Comparison of ENCODE assay signal across 22 mouse cellular contexts in the genomic region with DNA sequence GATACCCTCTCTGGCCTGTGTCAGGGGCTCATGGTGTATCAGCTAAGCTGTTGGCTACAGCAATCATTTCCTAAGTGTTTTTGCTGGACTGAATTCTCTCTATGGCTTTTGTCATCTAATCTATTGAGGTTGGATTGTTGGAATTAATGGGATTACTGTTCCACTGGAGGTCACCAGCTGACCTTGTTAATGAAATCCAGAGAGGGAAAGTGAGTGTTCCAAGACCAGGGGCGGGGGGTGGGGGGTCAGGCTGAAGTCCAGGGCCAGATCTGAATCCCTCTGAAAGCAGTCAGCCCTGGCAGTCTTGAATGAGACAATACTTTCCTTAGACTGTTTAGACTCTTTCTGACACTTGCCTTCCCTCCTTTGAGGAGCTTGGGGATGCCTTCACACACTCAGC.
DNase-seq lines count a peak whose midpoint lies in the region; ATAC-seq lines count a peak whose summit lies in the region.
"Had no signal": no experiment of that assay in that cellular context is flagged by ENCODE, and none has a peak within 500 bp of the region (broad histone marks: within the 10 kb centered on the region; RNA-seq: fewer than 3 reads in every experiment).

No protein-coding gene starts in this region.

- no peak overlapping the region for H3K9ac ChIP-seq in hindbrain, embryonic 16.5 days (ENCODE audit: low read depth, low read length)
- H3K9ac ChIP-seq: embryonic facial prominence, embryonic 13.5 days; forebrain, embryonic 15.5 days; heart, embryonic 12.5 days; hindbrain, embryonic 12.5 days had no signal

- H3K4me1 ChIP-seq in hindbrain, embryonic 10.5 days (replicated peaks): peaks cover 59% of the 10 kb centered on the region
- 0 out of 2 replicates have a peak, but pooled peaks cover 2% of the 10 kb centered on the region for H3K4me1 ChIP-seq in hindbrain, embryonic 16.5 days (ENCODE audit: control insufficient read depth, insufficient read depth, low read depth, low read length)

- no peak overlapping the region for H3K4me2 ChIP-seq in hindbrain, embryonic 16.5 days (ENCODE audit: low read length)
- H3K4me2 ChIP-seq: embryonic facial prominence, embryonic 13.5 days; forebrain, embryonic 15.5 days; heart, embryonic 12.5 days; hindbrain, embryonic 12.5 days had no signal

- no peak overlapping the region for H3K4me3 ChIP-seq in hindbrain, embryonic 10.5 days
- no peak overlapping the region for H3K4me3 ChIP-seq in hindbrain, embryonic 16.5 days (ENCODE audit: low read length)
- H3K4me3 ChIP-seq: embryonic facial prominence, embryonic 13.5 days; forebrain, embryonic 15.5 days; heart, adult 2 months; heart, embryonic 12.5 days; hindbrain, embryonic 12.5 days had no signal

- ATAC-seq in hindbrain, embryonic 16.5 days: no peak
- no peak for ATAC-seq in erythroblast, adult 5-6 weeks (replicated peaks; ENCODE audit: low FRiP score, poor library complexity, severe bottlenecking)
- ATAC-seq: forebrain, embryonic 15.5 days; hindbrain, postnatal 0 days had no signal

- H3K27me3 ChIP-seq in hindbrain, embryonic 10.5 days (ENCODE audit: insufficient read depth, poor library complexity, severe bottlenecking): peaks cover 51% of the 10 kb centered on the region
- H3K27me3 ChIP-seq in hindbrain, embryonic 16.5 days (replicated peaks; ENCODE audit: control insufficient read depth, insufficient read depth, low read length): peaks cover 4% of the 10 kb centered on the region; the same call in 1 of the 2 replicates
- H3K27me3 ChIP-seq: CH12.LX; embryonic facial prominence, embryonic 13.5 days; hindbrain, embryonic 12.5 days had no signal

- DNase-seq in hindbrain, embryonic 10.5 days (ENCODE audit: low spot score): no peak
- DNase-seq in NIH3T3 (ENCODE audit: low read depth): peak; percentile 64
- peak; percentile 77 for DNase-seq in embryo, embryonic 10.5 days (ENCODE audit: low spot score)
- peak; percentile 48 for DNase-seq in retina, embryonic 14.5 days (ENCODE audit: low spot score)
- no peak for DNase-seq in spleen, postnatal 36 days (ENCODE audit: low spot score in 2 of 2)
- no peak for DNase-seq in heart, postnatal 14 days
- DNase-seq: adrenal gland, postnatal 10 days; cerebellum, adult 11-12 months; cerebellum, adult 9-10 months; cerebellum, postnatal 25 days; gastrocnemius, postnatal 10 days; heart, adult 2 months; heart, postnatal 36 days; kidney, adult 11 months had no signal

- intact Hi-C loops in heart, postnatal 14 days (cut with DNase I): no loop called here

- H3K27ac ChIP-seq in hindbrain, embryonic 10.5 days: peak overlapping the region; percentile 68; the same call in 1 of the 2 replicates
- H3K27ac ChIP-seq in hindbrain, embryonic 16.5 days (ENCODE audit: low read depth, low read length): no peak overlapping the region
- H3K27ac ChIP-seq: embryonic facial prominence, embryonic 13.5 days; forebrain, embryonic 15.5 days; heart, adult 2 months; hindbrain, embryonic 12.5 days; hindbrain, postnatal 0 days had no signal

- no peaks in the 10 kb centered on the region for H3K36me3 ChIP-seq in hindbrain, embryonic 10.5 days
- H3K36me3 ChIP-seq in hindbrain, embryonic 16.5 days (ENCODE audit: control insufficient read depth, insufficient read depth, low read length): no peaks in the 10 kb centered on the region
- H3K36me3 ChIP-seq: embryonic facial prominence, embryonic 13.5 days; forebrain, embryonic 15.5 days; heart, embryonic 12.5 days; hindbrain, embryonic 12.5 days had no signal

- H3K9me3 ChIP-seq in hindbrain, embryonic 10.5 days: no peaks in the 10 kb centered on the region
- H3K9me3 ChIP-seq in hindbrain, embryonic 16.5 days (ENCODE audit: control insufficient read depth, low read length): no peaks in the 10 kb centered on the region
- H3K9me3 ChIP-seq: embryonic facial prominence, embryonic 13.5 days; forebrain, embryonic 15.5 days; heart, embryonic 12.5 days; hindbrain, embryonic 12.5 days had no signal

- WGBS in hindbrain, embryonic 10.5 days: 38% methylated on average over 1 of the region's 1 CpGs
- WGBS in hindbrain, embryonic 16.5 days: 50% methylated on average over 1 of the region's 1 CpGs

Comparison
In these comparisons a context has a peak if more than half of its experiments do, and no peak if none do; other contexts are left out.
1. DNase-seq: peak in NIH3T3 (single experiment), embryo, embryonic 10.5 days (single experiment) and retina, embryonic 14.5 days (single experiment); none in hindbrain, embryonic 10.5 days (single experiment), spleen, postnatal 36 days (0 of 2) and heart, postnatal 14 days (0 of 2).